Mouse (Mus musculus): ENCODE data around the gene Arhgap45.

DNA sequence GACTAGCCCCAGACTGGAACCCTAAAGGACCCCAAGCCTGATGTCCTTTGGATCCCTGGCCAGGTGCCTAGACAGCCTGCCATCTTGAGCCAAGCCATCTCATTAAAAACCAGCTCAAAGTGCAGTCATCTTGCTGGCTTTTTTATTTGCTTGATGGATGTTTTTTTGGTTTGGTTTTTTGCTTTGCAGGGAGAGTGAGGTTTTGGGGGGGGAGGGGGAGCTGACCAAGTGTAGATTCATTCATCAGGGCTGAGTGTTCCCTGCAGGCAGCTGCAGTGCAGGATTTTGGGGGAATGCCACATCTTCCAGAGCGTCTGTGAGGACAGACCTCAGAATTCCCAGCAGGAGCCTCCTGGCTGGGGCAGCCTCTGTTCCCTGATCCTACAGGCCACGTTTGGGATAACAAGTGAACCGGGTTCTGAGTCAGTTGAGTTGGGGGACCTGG is 47.3 kb upstream of the Arhgap45 start:
- TF ChIP-seq CTCF (IDR thresholded peaks at IDR 0.05; ENCODE audit: extremely low read depth, insufficient read length, insufficient replicate concordance, low read depth, low read length) (no peak), POLR2A (IDR thresholded peaks at IDR 0.05; ENCODE audit: low read depth, low read length) (no peak)

All from small intestine, adult 2 months (tissue).